Mouse (Mus musculus) C2C12 (cell line): Measurements from ENCODE around the gene Medag. TPM values are rescaled to one million over a fixed set of nuclear protein-coding genes. Genes with fewer than 3 reads are reported as not detected.

ENCODE experiments used
- H3K27me3 ChIP-seq: one replicate; pipeline ENCODE4 v1.6.1; 2011; ENCODE audit not compliant: control insufficient read depth, insufficient read depth, insufficient read length
- H3K36me3 ChIP-seq: one replicate; pipeline ENCODE4 v1.6.1; 2011; ENCODE audit not compliant: control insufficient read depth, insufficient read depth
- H3K4me3 ChIP-seq: one replicate; pipeline ENCODE4 v1.5.1; 2011; ENCODE audit warnings: mild to moderate bottlenecking, control low read depth; ENCODE audit not compliant: poor library complexity, insufficient read depth, severe bottlenecking
- H3K79me2 ChIP-seq: one replicate; pipeline ENCODE4 v1.6.1; 2011; ENCODE audit not compliant: control insufficient read depth, insufficient read depth
- H3K79me3 ChIP-seq: one replicate; pipeline ENCODE4 v1.6.1; 2011; ENCODE audit warnings: low read depth, control low read depth
- H3ac ChIP-seq: one replicate; pipeline ENCODE3; 2011; ENCODE audit warnings: low read depth; ENCODE audit not compliant: control insufficient read depth, insufficient read length
- CEBPB ChIP-seq: IDR thresholded peaks from one replicate; pipeline ENCODE4 v1.6.1; 2011; ENCODE audit warnings: low read depth, mild to moderate bottlenecking, control low read depth, moderate library complexity
- CTCF ChIP-seq: IDR thresholded peaks from one replicate; pipeline ENCODE4 v1.5.1; 2011; ENCODE audit not compliant: control insufficient read depth, insufficient read depth, insufficient read length
- FOSL1 ChIP-seq: IDR thresholded peaks from one replicate; pipeline ENCODE4 v1.8.0; 2011; ENCODE audit warnings: mild to moderate bottlenecking, low read length; ENCODE audit not compliant: poor library complexity, insufficient read depth, severe bottlenecking
- MAX ChIP-seq: IDR thresholded peaks from one replicate; pipeline ENCODE4 v1.6.1; 2011; ENCODE audit warnings: mild to moderate bottlenecking, control low read depth
- MYOD1 ChIP-seq: IDR thresholded peaks from one replicate; pipeline ENCODE4 v1.6.1; 2011; ENCODE audit warnings: low read depth; ENCODE audit not compliant: control insufficient read depth, insufficient read length
- MYOG ChIP-seq: IDR thresholded peaks from one replicate; pipeline ENCODE4 v1.6.1; 2011; ENCODE audit not compliant: control insufficient read depth, insufficient read length; ENCODE audit errors: extremely low read depth
- USF1 ChIP-seq: IDR thresholded peaks from one replicate; pipeline ENCODE4 v1.6.1; 2011; ENCODE audit warnings: low read depth, mild to moderate bottlenecking, control low read depth, moderate library complexity
- polyA plus RNA-seq: library from polyadenylated mRNA; unstranded; fragments of >200 nt; fragmentation: generic; extraction: Trizol; gene quantifications from one replicate; pipeline ENCODE4 v1.2.1, GENCODE M21; 2012; ENCODE audit warnings: missing spikeins

Medag gene
- polyA plus RNA-seq, 1 experiment, result 0.09 TPM

DNA sequence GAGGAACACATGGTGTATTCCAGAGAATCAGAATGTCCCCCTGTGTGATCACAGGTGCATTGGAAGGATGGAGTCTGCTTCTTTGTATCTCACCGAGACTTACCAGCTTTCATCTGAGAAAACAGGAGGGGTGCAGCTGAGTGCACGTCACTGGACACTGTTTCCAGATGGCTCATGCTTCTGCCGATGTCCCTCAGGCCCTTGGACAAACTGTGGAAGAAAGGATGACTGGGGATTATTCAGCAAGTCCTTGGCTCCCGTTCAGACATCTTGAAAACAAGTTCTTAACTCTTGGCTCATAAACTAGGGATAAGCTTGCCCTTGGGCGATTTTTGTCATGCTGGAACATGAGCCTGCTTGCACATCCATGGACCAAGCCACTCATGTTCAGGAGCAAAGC, 8.2 kb upstream of the Medag start:
- H3K36me3 ChIP-seq, result no peaks in the 10 kb centered on the region
- H3ac ChIP-seq, result no peak overlapping the region
- H3K4me3 ChIP-seq, result no peak overlapping the region
- TF ChIP-seq CTCF (no peak), FOSL1 (no peak), MYOD1 (no peak), MYOG (no peak), MAX (no peak), USF1 (no peak), CEBPB (no peak)
- H3K79me3 ChIP-seq, result no peaks in the 10 kb centered on the region
- H3K27me3 ChIP-seq, result no peaks in the 10 kb centered on the region
- H3K79me2 ChIP-seq, result no peaks in the 10 kb centered on the region

DNA sequence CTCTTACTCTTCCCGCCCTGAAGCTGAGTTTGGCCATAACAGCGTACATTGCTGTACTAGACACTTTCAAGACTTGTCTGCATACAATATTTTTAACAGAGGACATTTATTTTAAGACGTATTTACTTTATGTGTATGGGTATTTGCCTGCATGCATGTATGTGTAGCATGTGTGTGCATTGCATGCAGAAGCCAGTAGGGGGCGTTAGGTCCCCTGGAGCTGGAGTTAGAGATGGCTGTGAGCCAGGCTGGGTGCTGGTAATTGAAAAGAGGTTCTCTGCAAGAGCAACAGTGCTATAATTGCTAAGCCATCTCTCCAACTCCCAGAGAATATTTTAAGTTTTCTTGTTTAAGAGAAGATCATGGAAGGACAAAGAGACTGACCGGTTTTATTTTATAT, 6.8 kb upstream of the Medag start:
- Histone ChIP-seq H3K36me3 (no peaks in the 10 kb centered on the region), H3K79me3 (no peaks in the 10 kb centered on the region), H3K27me3 (no peaks in the 10 kb centered on the region), H3K79me2 (no peaks in the 10 kb centered on the region), H3K4me3 (no peak overlapping the region), H3ac (no peak overlapping the region)
- TF ChIP-seq CTCF, result no peak
- TF ChIP-seq MAX, result no peak
- no peak for TF ChIP-seq MYOD1
- TF ChIP-seq USF1, result no peak
- TF ChIP-seq MYOG, result no peak
- TF ChIP-seq CEBPB, result no peak
- TF ChIP-seq FOSL1, result no peak

GRCm38 (mm10) chr5:149406791-149407276, 4.7 kb upstream of the Medag start:
- no peaks in the 10 kb centered on the region for H3K79me3 ChIP-seq
- H3K27me3 ChIP-seq, result no peaks in the 10 kb centered on the region

GRCm38 (mm10) chr5:149409502-149409901, 2.0 kb upstream of the Medag start:
- H3ac ChIP-seq, result no peak overlapping the region
- H3K36me3 ChIP-seq, result no peaks in the 10 kb centered on the region
- TF ChIP-seq MYOD1, result no peak
- no peak for TF ChIP-seq MYOG
- no peak for TF ChIP-seq CEBPB
- TF ChIP-seq USF1, result no peak
- no peaks in the 10 kb centered on the region for H3K27me3 ChIP-seq
- no peaks in the 10 kb centered on the region for H3K79me3 ChIP-seq
- H3K79me2 ChIP-seq, result no peaks in the 10 kb centered on the region
- no peak overlapping the region for H3K4me3 ChIP-seq

More at GRCm38 (mm10) chr5:149406791-149407276, 4.7 kb upstream of the Medag start:
- Histone ChIP-seq H3K79me2 (no peaks in the 10 kb centered on the region), H3K36me3 (no peaks in the 10 kb centered on the region), H3K4me3 (no peak overlapping the region), H3ac (no peak overlapping the region)
- TF ChIP-seq CTCF, result no peak
- no peak for TF ChIP-seq MYOG
- TF ChIP-seq CEBPB, result no peak
- TF ChIP-seq USF1, result no peak
- no peak for TF ChIP-seq FOSL1
- TF ChIP-seq MYOD1, result no peak
- no peak for TF ChIP-seq MAX

DNA sequence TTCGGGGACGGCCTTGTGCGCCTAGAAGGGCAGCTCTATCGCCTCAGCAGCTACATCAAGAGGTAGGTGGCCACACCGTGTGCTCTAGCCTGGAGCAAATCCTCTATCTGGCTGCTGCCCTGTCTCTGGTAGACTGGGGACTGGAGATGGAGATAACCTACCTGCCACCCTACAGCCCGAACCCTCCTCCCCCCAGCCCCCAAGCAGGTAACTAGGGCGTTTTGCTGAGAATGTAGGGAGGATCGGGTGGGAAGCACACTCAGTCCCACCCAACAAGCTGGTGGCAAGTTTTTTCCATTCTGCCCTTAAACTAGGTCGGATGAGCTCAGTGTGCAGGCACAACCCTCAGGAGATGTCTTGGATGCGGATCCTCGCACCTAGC, 636 bp downstream of the Medag start:
- TF ChIP-seq MYOD1 (no peak), CTCF (no peak), CEBPB (no peak), USF1 (no peak), FOSL1 (no peak), MAX (no peak), MYOG (no peak)
- no peak overlapping the region for H3K4me3 ChIP-seq

DNA sequence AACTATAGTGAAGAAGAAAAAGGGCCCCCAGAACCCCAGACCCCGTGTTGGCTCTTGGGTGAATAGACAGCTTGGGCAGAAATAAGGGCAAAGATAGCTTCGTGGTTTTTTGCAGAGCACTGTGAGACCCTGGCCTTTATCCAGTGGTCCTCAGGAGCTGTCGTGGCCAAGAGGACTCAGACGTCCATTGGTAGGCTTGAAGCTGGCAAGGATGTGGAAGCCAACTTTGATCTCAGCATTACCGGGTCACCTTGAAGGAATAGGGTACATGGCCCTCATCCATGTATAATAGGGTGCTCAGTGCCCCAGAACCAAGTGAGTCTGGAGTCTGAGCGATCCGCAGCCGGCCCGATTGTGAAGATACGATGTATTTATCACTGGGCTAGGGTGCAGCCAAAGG, 1.1 kb downstream of the Medag start:
- H3K27me3 ChIP-seq, result no peaks in the 10 kb centered on the region
- H3K79me2 ChIP-seq, result no peaks in the 10 kb centered on the region
- H3K4me3 ChIP-seq, result no peak overlapping the region
- no peaks in the 10 kb centered on the region for H3K79me3 ChIP-seq
- H3ac ChIP-seq, result no peak overlapping the region
- no peaks in the 10 kb centered on the region for H3K36me3 ChIP-seq
- TF ChIP-seq FOSL1, result no peak
- no peak for TF ChIP-seq USF1
- TF ChIP-seq CTCF, result no peak

More for the DNA sequence above, 636 bp downstream of the Medag start:
- H3K27me3 ChIP-seq, result no peaks in the 10 kb centered on the region
- no peaks in the 10 kb centered on the region for H3K36me3 ChIP-seq
- H3K79me2 ChIP-seq, result no peaks in the 10 kb centered on the region
- no peak overlapping the region for H3ac ChIP-seq
- H3K79me3 ChIP-seq, result no peaks in the 10 kb centered on the region
